Mouse (Mus musculus): ENCODE results near the gene Htr6. TPM values are rescaled to one million over a fixed set of nuclear protein-coding genes. Genes with fewer than 3 reads are reported as not detected.
A peak's percentile ranks its signal among the peaks of the same experiment; 100 is the strongest.

Htr6 gene
- polyA plus RNA-seq, 1 experiment from 2014 or later: 0.56 TPM

DNA sequence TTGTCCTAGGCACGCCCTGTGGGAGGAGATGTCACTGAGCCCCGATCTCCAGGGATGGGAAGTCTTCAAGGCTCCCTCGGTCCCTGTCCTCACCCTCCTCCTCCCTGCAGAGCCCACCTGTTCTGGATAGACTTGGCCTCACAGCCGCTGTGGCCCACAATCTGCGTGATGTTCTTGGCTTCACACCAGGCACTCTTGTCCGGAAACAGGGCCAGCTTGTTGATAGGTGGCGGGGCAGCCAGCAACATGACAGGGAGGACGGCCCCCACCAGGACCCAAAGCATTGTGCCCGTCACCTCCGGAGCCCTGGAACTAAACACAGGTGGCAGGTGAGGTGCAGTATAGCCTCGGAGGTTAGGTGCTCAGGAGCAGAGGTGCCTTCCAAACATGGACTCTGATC, 10.0 kb upstream of the Htr6 start:
- Histone ChIP-seq H3K4me3 (ENCODE audit: low read depth, low read length) (no peak overlapping the region), H3K9me3 (replicated peaks; ENCODE audit: control insufficient read depth, low read length) (no peaks in the 10 kb centered on the region), H3K4me1 (ENCODE audit: control insufficient read depth, insufficient read depth, low read length) (peaks cover 4% of the 10 kb centered on the region), H3K27me3 (ENCODE audit: control insufficient read depth, insufficient read depth, low read length) (no peaks in the 10 kb centered on the region), H3K9ac (replicated peaks; ENCODE audit: low read length) (no peak overlapping the region), H3K36me3 (replicated peaks; ENCODE audit: control insufficient read depth, insufficient read depth, low read depth, low read length) (no peaks in the 10 kb centered on the region), H3K27ac (replicated peaks; ENCODE audit: low read depth, low read length) (no peak overlapping the region), H3K4me2 (ENCODE audit: low read depth, low read length) (no peak overlapping the region)
- DNase-seq (ENCODE audit: low spot score): no peak
- 75% methylated on average over 11 of the region's 11 CpGs for WGBS
- no peak for ATAC-seq (replicated peaks; ENCODE audit: insufficient number of reproducible peaks, low FRiP score, low TSS enrichment, low read depth)

DNA sequence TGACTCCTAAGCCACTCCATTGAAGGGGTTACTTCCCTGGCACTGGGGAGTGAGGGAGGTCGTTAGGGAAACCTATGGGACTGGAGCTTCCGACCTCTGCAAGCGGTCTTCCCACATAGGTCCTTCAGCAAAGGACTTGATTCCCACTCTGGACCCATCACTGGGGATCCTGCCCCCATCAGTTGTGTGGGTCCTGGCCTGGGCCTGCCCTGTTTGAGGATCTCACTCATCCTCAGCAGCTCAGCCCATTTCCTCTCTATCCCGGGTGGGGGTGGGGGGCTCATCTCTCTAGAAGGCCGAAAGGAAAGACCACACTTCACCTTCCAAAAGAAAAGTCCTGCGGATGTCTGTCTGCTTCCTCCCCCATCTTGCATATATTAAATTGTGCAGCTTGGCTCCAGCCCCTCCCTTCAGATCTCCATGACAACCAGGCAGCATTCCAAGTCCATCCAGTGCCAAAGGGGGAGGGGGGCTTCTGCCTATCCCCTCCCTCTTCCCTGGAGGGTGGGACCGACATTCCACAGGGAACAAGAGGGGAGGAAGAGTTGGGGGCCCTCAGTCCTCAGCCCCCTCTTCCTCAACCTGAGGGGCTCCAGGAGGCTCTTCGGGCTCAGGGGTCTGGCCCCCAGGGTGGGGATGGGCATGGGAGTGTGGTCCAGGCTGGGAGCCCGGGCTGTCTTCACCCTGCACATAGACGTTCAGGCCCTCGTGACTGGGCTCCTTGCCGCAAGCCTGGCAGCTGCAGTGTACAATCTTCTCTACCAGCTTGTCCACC, 7.6 kb upstream of the Htr6 start:
- WGBS: 46% methylated on average over 12 of the region's 12 CpGs

DNA sequence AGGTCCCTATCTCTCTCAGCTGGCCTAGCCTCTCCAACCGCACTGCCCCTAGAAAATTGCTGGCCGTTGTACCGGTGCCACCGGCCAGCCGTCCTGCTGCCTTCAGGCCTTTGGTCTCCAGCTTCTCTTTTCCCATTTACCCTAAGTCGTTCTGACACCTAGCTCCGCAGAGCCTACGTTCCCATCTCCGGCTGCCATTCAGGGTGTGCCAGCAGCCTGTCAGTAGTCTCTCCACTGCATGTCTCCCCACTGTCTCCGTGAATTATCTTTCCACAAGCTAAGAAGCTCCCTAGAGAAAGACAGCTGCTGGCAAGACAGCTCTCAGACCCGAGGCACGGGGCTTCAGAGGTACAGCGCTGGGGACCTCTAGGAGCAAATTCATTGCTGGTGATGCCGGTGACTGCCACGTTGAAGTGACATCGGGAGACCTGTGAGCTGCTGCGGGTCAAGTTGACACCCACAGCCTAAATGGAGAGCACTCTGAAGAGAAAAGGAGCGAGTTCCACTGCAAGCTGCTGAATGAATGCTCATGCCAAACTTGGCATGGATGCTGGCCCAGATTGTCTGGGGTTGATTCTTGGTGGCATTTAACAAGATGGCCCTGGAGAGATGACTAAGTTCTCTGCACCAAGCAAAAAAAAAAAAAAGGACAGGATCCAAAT, 6.0 kb upstream of the Htr6 start:
- WGBS: 71% methylated on average over 18 of the region's 18 CpGs

More for the DNA sequence above, 7.6 kb upstream of the Htr6 start:
- Histone ChIP-seq H3K36me3 (replicated peaks; ENCODE audit: control insufficient read depth, insufficient read depth, low read depth, low read length) (no peaks in the 10 kb centered on the region), H3K4me1 (ENCODE audit: control insufficient read depth, insufficient read depth, low read length) (peaks cover 4% of the 10 kb centered on the region), H3K27ac (replicated peaks; ENCODE audit: low read depth, low read length) (no peak overlapping the region), H3K27me3 (ENCODE audit: control insufficient read depth, insufficient read depth, low read length) (no peaks in the 10 kb centered on the region), H3K4me2 (ENCODE audit: low read depth, low read length) (no peak overlapping the region), H3K9me3 (replicated peaks; ENCODE audit: control insufficient read depth, low read length) (no peaks in the 10 kb centered on the region), H3K4me3 (ENCODE audit: low read depth, low read length) (no peak overlapping the region), H3K9ac (replicated peaks; ENCODE audit: low read length) (peak overlapping the region; percentile 13; the same call in 1 of the 2 replicates)
- peak; percentile 52; the same call in 1 of the 2 replicates for ATAC-seq (replicated peaks; ENCODE audit: insufficient number of reproducible peaks, low FRiP score, low TSS enrichment, low read depth)
- DNase-seq (ENCODE audit: low spot score): peak; percentile 69

DNA sequence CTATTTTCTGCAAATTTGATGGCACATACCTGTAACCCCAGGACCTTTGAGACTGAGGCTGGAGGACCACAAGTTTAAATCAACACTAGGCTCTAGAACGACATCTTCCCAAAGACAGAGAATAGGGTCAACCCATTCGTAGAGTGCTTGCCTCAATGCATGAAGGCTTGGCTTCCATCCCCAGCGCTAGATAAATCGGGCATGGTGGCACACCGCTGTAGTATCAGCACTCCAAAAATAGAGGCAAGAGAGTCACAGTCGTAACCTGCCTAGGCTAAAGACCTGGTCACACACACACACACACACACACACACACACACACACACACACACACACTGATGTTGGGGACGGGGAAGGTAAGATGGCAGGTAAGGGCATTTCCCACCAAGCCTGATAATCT, 4.9 kb upstream of the Htr6 start:
- no peak overlapping the region for H3K27ac ChIP-seq (replicated peaks; ENCODE audit: low read depth, low read length)
- WGBS: 92% methylated on average over 7 of the region's 7 CpGs
- H3K27me3 ChIP-seq (ENCODE audit: control insufficient read depth, insufficient read depth, low read length): peaks cover 15% of the 10 kb centered on the region
- peaks cover 4% of the 10 kb centered on the region for H3K4me1 ChIP-seq (ENCODE audit: control insufficient read depth, insufficient read depth, low read length)
- H3K9ac ChIP-seq (replicated peaks; ENCODE audit: low read length): no peak overlapping the region
- H3K9me3 ChIP-seq (replicated peaks; ENCODE audit: control insufficient read depth, low read length): no peaks in the 10 kb centered on the region
- no peaks in the 10 kb centered on the region for H3K36me3 ChIP-seq (replicated peaks; ENCODE audit: control insufficient read depth, insufficient read depth, low read depth, low read length)
- no peak overlapping the region for H3K4me2 ChIP-seq (ENCODE audit: low read depth, low read length)
- H3K4me3 ChIP-seq (ENCODE audit: low read depth, low read length): no peak overlapping the region
- no peak for ATAC-seq (replicated peaks; ENCODE audit: insufficient number of reproducible peaks, low FRiP score, low TSS enrichment, low read depth)
- no peak for DNase-seq (ENCODE audit: low spot score)

More for the DNA sequence above, 6.0 kb upstream of the Htr6 start:
- H3K9me3 ChIP-seq (replicated peaks; ENCODE audit: control insufficient read depth, low read length): no peaks in the 10 kb centered on the region
- no peak overlapping the region for H3K4me3 ChIP-seq (ENCODE audit: low read depth, low read length)
- H3K4me1 ChIP-seq (ENCODE audit: control insufficient read depth, insufficient read depth, low read length): peaks cover 4% of the 10 kb centered on the region
- H3K27me3 ChIP-seq (ENCODE audit: control insufficient read depth, insufficient read depth, low read length): peaks cover 7% of the 10 kb centered on the region
- no peak for DNase-seq (ENCODE audit: low spot score)
- H3K36me3 ChIP-seq (replicated peaks; ENCODE audit: control insufficient read depth, insufficient read depth, low read depth, low read length): no peaks in the 10 kb centered on the region
- H3K27ac ChIP-seq (replicated peaks; ENCODE audit: low read depth, low read length): no peak overlapping the region
- ATAC-seq (replicated peaks; ENCODE audit: insufficient number of reproducible peaks, low FRiP score, low TSS enrichment, low read depth): no peak
- H3K9ac ChIP-seq (replicated peaks; ENCODE audit: low read length): no peak overlapping the region
- H3K4me2 ChIP-seq (ENCODE audit: low read depth, low read length): no peak overlapping the region

DNA sequence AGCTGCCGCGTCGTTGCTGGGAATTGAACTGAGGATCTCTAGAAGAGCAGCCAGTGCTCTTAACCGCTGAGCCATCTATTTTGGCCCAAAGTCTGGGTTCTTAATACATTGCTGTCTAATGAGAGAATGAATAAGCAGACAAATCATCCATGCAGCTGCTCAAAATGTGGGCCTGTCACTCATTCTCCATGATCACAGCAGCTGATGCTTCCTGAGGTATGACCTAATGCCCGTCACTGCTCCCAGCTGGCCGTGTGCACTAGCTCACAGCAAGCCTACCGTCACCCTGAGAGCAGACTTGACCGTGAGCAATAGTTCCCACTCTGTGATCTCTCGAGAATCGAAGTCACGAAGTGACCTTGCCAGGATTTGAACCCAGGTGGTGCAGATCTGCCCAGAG, 4.1 kb upstream of the Htr6 start:
- 78% methylated on average over 11 of the region's 11 CpGs for WGBS
- no peak for ATAC-seq (replicated peaks; ENCODE audit: insufficient number of reproducible peaks, low FRiP score, low TSS enrichment, low read depth)
- no peak overlapping the region for H3K9ac ChIP-seq (replicated peaks; ENCODE audit: low read length)
- H3K4me2 ChIP-seq (ENCODE audit: low read depth, low read length): no peak overlapping the region
- no peaks in the 10 kb centered on the region for H3K36me3 ChIP-seq (replicated peaks; ENCODE audit: control insufficient read depth, insufficient read depth, low read depth, low read length)
- H3K4me1 ChIP-seq (ENCODE audit: control insufficient read depth, insufficient read depth, low read length): peaks cover 6% of the 10 kb centered on the region
- peaks cover 23% of the 10 kb centered on the region for H3K27me3 ChIP-seq (ENCODE audit: control insufficient read depth, insufficient read depth, low read length)
- no peak for DNase-seq (ENCODE audit: low spot score)
- no peak overlapping the region for H3K27ac ChIP-seq (replicated peaks; ENCODE audit: low read depth, low read length)
- no peak overlapping the region for H3K4me3 ChIP-seq (ENCODE audit: low read depth, low read length)
- no peaks in the 10 kb centered on the region for H3K9me3 ChIP-seq (replicated peaks; ENCODE audit: control insufficient read depth, low read length)

DNA sequence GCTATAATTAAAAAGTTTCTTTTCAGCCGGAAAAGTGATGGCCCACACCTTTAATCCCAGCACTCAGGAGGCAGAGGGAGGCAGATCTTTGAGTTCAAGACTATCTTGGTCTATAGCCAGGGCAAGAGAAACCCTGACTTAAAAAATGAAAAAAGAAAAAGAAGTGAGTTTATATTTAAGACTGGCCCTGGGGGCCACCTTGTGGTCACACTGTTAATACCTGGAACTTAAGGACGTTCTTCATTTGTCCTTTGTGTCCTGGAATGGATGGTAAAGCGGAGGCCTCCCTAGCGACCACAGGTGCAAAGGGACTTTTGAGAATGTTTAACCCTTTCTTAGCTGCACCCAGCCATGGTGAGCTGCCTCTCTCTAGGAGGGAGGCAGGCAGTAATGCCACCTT, 3.4 kb upstream of the Htr6 start:
- 18% methylated on average over 4 of the region's 4 CpGs for WGBS
- no peak for ATAC-seq (replicated peaks; ENCODE audit: insufficient number of reproducible peaks, low FRiP score, low TSS enrichment, low read depth)

DNA sequence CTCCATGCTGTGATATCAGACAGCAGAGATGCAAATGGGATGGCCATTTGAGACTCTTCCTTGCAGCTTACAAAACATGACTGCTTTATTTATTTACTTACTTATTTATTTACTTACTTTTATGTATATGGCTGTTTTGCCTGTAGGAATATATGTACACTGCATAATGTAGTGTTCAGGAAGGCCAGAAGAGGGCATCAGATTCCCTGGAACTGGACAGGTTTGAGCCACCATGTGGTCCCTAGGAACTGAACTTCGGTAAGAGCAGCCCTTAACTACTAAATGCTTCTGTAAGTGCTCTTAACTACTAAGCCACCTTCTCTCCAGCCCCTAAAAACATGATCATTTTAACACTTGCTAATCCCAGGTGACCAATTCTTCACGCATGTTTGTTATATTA, 2.9 kb upstream of the Htr6 start:
- Histone ChIP-seq H3K27ac (replicated peaks; ENCODE audit: low read depth, low read length) (no peak overlapping the region), H3K4me3 (ENCODE audit: low read depth, low read length) (no peak overlapping the region), H3K4me1 (ENCODE audit: control insufficient read depth, insufficient read depth, low read length) (peaks cover 4% of the 10 kb centered on the region), H3K9ac (replicated peaks; ENCODE audit: low read length) (no peak overlapping the region), H3K4me2 (ENCODE audit: low read depth, low read length) (no peak overlapping the region), H3K36me3 (replicated peaks; ENCODE audit: control insufficient read depth, insufficient read depth, low read depth, low read length) (no peaks in the 10 kb centered on the region), H3K9me3 (replicated peaks; ENCODE audit: control insufficient read depth, low read length) (no peaks in the 10 kb centered on the region), H3K27me3 (ENCODE audit: control insufficient read depth, insufficient read depth, low read length) (peaks cover 35% of the 10 kb centered on the region)
- ATAC-seq (replicated peaks; ENCODE audit: insufficient number of reproducible peaks, low FRiP score, low TSS enrichment, low read depth): no peak
- WGBS: 24% methylated on average over 2 of the region's 2 CpGs
- DNase-seq (ENCODE audit: low spot score): peak; percentile 70

More for the DNA sequence above, 3.4 kb upstream of the Htr6 start:
- no peak overlapping the region for H3K4me3 ChIP-seq (ENCODE audit: low read depth, low read length)
- peak; percentile 61 for DNase-seq (ENCODE audit: low spot score)
- H3K4me2 ChIP-seq (ENCODE audit: low read depth, low read length): no peak overlapping the region
- no peak overlapping the region for H3K27ac ChIP-seq (replicated peaks; ENCODE audit: low read depth, low read length)
- H3K9ac ChIP-seq (replicated peaks; ENCODE audit: low read length): no peak overlapping the region
- H3K36me3 ChIP-seq (replicated peaks; ENCODE audit: control insufficient read depth, insufficient read depth, low read depth, low read length): no peaks in the 10 kb centered on the region
- H3K27me3 ChIP-seq (ENCODE audit: control insufficient read depth, insufficient read depth, low read length): peaks cover 31% of the 10 kb centered on the region
- H3K4me1 ChIP-seq (ENCODE audit: control insufficient read depth, insufficient read depth, low read length): peaks cover 6% of the 10 kb centered on the region
- H3K9me3 ChIP-seq (replicated peaks; ENCODE audit: control insufficient read depth, low read length): no peaks in the 10 kb centered on the region

DNA sequence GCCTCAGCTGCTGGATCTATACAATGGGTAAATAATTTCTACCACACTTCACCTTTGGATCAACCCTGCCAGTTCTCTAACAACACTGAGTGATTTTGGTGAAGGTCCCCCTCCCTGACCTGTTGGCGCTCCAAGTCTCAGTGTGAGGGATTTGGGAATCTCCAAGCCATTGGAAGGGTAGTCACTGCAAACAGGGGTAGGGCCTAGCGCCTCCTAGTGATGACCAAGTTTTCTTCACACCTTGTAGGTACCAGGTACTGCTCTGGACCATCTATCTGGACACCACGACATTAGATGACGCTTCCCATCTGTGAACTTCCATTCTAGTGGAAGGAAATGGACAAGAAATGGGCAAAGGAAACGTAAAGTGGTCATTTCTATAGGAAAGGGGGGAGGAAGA, 545 bp upstream of the Htr6 start:
- no peak overlapping the region for H3K4me3 ChIP-seq (ENCODE audit: low read depth, low read length)

More for the DNA sequence above, 545 bp upstream of the Htr6 start:
- 16% methylated on average over 5 of the region's 5 CpGs for WGBS
- Histone ChIP-seq H3K27ac (replicated peaks; ENCODE audit: low read depth, low read length) (no peak overlapping the region), H3K9me3 (replicated peaks; ENCODE audit: control insufficient read depth, low read length) (no peaks in the 10 kb centered on the region), H3K9ac (replicated peaks; ENCODE audit: low read length) (no peak overlapping the region), H3K4me2 (ENCODE audit: low read depth, low read length) (no peak overlapping the region), H3K36me3 (replicated peaks; ENCODE audit: control insufficient read depth, insufficient read depth, low read depth, low read length) (no peaks in the 10 kb centered on the region), H3K4me1 (ENCODE audit: control insufficient read depth, insufficient read depth, low read length) (0 out of 2 replicates have a peak, but pooled peaks cover 2% of the 10 kb centered on the region), H3K27me3 (ENCODE audit: control insufficient read depth, insufficient read depth, low read length) (peaks cover 42% of the 10 kb centered on the region)
- ATAC-seq (replicated peaks; ENCODE audit: insufficient number of reproducible peaks, low FRiP score, low TSS enrichment, low read depth) (no peak), DNase-seq (ENCODE audit: low spot score) (no peak)
